Mouse (Mus musculus): ENCODE data around the gene Ccdc78. TPM values are rescaled to one million over a fixed set of nuclear protein-coding genes. Genes with fewer than 3 reads are reported as not detected.

Ccdc78 gene
- polyA plus RNA-seq, 1 experiment from 2014 or later, result 0.09 TPM

DNA sequence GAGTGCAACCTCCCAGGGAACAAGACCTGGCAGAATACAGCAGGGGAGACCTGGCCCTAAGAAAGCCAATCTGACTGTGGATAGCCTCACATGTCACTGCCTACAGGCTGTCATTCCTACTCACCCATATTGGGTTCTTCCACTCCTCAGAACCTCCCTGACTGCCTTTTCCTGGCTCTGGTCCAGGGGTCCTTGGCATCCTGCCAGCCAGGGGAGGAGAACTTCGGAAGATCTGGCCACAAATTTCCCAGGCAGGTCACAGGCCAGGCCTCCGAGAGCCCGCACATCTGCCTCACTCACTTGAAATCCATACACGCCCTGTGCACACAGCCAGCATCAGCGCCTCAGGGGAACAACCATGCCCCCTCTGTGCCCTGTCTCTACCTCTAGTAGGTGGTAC is 34.9 kb upstream of the Ccdc78 start:
- H3K27me3 ChIP-seq (replicated peaks; ENCODE audit: control insufficient read depth, insufficient read depth, low read length), result no peaks in the 10 kb centered on the region
- H3K27ac ChIP-seq (ENCODE audit: low read depth, low read length), result no peak overlapping the region
- no peak overlapping the region for H3K9ac ChIP-seq (ENCODE audit: low read depth, low read length)
- 33% methylated on average over 5 of the region's 5 CpGs for whole genome bisulfite sequencing
- no peak for TF ChIP-seq CTCF (IDR thresholded peaks at IDR 0.05; ENCODE audit: low read depth)
- no peaks in the 10 kb centered on the region for H3K4me1 ChIP-seq (replicated peaks; ENCODE audit: control insufficient read depth, insufficient read depth, low read length)
- H3K4me3 ChIP-seq (ENCODE audit: low read depth, low read length), result no peak overlapping the region
- no peaks in the 10 kb centered on the region for H3K36me3 ChIP-seq (ENCODE audit: control insufficient read depth, insufficient read depth)
- ATAC-seq, result no peak
- H3K9me3 ChIP-seq (ENCODE audit: control insufficient read depth), result no peaks in the 10 kb centered on the region
- no peak overlapping the region for H3K4me2 ChIP-seq (replicated peaks; ENCODE audit: low read depth)

DNA sequence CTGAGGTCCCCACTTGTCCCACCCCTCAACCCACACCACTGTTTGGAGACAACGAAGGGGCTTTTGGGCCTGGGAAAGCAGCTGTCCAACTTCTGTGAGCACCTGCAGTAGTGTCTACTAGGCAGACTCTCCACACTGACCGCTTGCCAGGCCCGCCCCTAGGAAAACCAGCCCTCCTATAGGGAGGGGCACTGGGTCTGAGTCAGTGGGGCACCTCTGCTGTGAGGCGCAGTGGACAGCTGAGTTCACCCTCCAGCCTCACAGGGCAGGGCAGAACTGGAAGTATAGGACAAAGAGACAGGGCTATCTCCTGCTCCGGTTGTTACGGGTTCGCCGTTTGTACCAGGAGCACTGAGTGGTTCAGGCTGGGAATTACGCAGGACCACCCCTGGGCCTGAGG is 32.1 kb upstream of the Ccdc78 start, which contains the start of gene Msln:
Gene Msln (minus strand): TSS at position 138 of the 400 bp plus-strand sequence.
- no peaks in the 10 kb centered on the region for H3K27me3 ChIP-seq (replicated peaks; ENCODE audit: control insufficient read depth, insufficient read depth, low read length)
- no peak within 1 kb of the TSS for H3K27ac ChIP-seq (ENCODE audit: low read depth, low read length)
- no peak within 1 kb of the TSS for H3K9ac ChIP-seq (ENCODE audit: low read depth, low read length)
- no peaks in the 10 kb centered on the region for H3K36me3 ChIP-seq (ENCODE audit: control insufficient read depth, insufficient read depth)
- 68% methylated on average over 9 of the region's 9 CpGs for WGBS
- no peaks in the 10 kb centered on the region for H3K9me3 ChIP-seq (ENCODE audit: control insufficient read depth)
- H3K4me1 ChIP-seq (replicated peaks; ENCODE audit: control insufficient read depth, insufficient read depth, low read length), result no peaks in the 10 kb centered on the region
- H3K4me3 ChIP-seq (ENCODE audit: low read depth, low read length), result no peak within 1 kb of the TSS
- TF ChIP-seq CTCF (IDR thresholded peaks at IDR 0.05; ENCODE audit: low read depth), result no peak
- H3K4me2 ChIP-seq (replicated peaks; ENCODE audit: low read depth), result no peak within 1 kb of the TSS
- ATAC-seq, result no peak

DNA sequence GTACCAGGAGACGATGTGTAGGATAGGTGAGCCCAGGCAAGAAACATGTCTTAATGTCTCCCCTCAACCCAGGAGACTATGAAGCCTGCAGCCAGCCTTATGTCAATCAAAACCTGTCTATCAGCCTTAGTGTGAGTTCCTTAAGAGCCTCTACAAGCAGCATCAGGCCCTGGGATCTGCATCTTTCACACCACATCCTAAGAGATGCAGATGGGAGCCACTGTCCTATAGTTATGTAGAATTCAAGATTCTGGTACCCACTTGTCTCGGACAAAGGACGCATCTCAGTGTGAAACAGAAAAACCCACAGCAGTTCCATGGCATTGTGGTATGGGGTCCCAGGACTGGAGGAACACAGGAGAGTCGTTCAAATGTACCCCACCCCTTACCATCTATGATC is 31.3 kb upstream of the Ccdc78 start:
- H3K4me2 ChIP-seq (replicated peaks; ENCODE audit: low read depth), result no peak overlapping the region
- no peaks in the 10 kb centered on the region for H3K36me3 ChIP-seq (ENCODE audit: control insufficient read depth, insufficient read depth)
- TF ChIP-seq CTCF (IDR thresholded peaks at IDR 0.05; ENCODE audit: low read depth), result no peak
- WGBS, result 80% methylated on average over 4 of the region's 4 CpGs
- H3K9me3 ChIP-seq (ENCODE audit: control insufficient read depth), result no peaks in the 10 kb centered on the region
- no peaks in the 10 kb centered on the region for H3K27me3 ChIP-seq (replicated peaks; ENCODE audit: control insufficient read depth, insufficient read depth, low read length)
- no peak for ATAC-seq
- H3K4me1 ChIP-seq (replicated peaks; ENCODE audit: control insufficient read depth, insufficient read depth, low read length), result no peaks in the 10 kb centered on the region
- no peak overlapping the region for H3K4me3 ChIP-seq (ENCODE audit: low read depth, low read length)
- no peak overlapping the region for H3K9ac ChIP-seq (ENCODE audit: low read depth, low read length)
- H3K27ac ChIP-seq (ENCODE audit: low read depth, low read length), result no peak overlapping the region

DNA sequence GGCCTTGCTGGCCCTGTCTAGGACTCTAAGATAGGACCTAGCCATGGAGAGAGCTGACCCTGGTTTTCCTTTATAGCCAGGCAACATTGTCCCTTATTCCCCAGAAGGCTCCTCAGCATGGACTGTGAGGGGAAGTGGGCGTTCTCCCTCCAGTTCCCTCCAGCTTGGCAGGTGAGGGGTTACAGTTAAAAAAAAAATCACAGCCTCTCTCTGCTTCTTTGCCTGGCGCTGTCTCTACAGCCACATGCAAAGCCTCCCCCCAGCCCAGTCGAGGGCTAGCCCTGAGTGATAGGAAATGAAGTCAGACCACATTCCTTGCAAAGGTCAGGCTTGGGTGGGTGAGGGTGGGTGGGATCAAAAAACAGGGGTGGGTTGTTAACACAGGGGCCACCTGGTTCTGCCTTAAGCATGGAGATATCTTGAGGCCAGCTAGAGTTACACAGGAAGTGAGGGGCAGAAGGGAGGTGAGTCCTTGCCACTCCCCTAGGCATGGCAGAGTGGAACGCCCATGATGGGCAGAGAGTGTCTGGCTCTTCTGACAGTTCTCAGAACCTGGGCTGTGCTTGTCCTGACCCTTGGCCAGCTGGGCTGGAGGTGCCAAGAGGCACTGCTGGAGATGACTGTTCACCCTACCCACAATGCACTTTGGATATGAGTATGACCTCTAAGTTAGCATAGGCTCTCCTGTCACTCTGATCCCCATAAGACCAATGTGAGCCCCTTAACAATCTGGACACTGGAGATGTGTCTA is 30.6 kb upstream of the Ccdc78 start:
- no peak overlapping the region for H3K9ac ChIP-seq (ENCODE audit: low read depth, low read length)
- peak; percentile 42; the same call in 1 of the 2 replicates for ATAC-seq
- 17% methylated on average over 4 of the region's 4 CpGs for WGBS
- H3K9me3 ChIP-seq (ENCODE audit: control insufficient read depth), result no peaks in the 10 kb centered on the region
- H3K4me2 ChIP-seq (replicated peaks; ENCODE audit: low read depth), result no peak overlapping the region
- no peak overlapping the region for H3K4me3 ChIP-seq (ENCODE audit: low read depth, low read length)
- H3K36me3 ChIP-seq (ENCODE audit: control insufficient read depth, insufficient read depth), result no peaks in the 10 kb centered on the region
- no peak overlapping the region for H3K27ac ChIP-seq (ENCODE audit: low read depth, low read length)
- TF ChIP-seq CTCF (IDR thresholded peaks at IDR 0.05; ENCODE audit: low read depth), result no peak
- no peaks in the 10 kb centered on the region for H3K4me1 ChIP-seq (replicated peaks; ENCODE audit: control insufficient read depth, insufficient read depth, low read length)
- no peaks in the 10 kb centered on the region for H3K27me3 ChIP-seq (replicated peaks; ENCODE audit: control insufficient read depth, insufficient read depth, low read length)

DNA sequence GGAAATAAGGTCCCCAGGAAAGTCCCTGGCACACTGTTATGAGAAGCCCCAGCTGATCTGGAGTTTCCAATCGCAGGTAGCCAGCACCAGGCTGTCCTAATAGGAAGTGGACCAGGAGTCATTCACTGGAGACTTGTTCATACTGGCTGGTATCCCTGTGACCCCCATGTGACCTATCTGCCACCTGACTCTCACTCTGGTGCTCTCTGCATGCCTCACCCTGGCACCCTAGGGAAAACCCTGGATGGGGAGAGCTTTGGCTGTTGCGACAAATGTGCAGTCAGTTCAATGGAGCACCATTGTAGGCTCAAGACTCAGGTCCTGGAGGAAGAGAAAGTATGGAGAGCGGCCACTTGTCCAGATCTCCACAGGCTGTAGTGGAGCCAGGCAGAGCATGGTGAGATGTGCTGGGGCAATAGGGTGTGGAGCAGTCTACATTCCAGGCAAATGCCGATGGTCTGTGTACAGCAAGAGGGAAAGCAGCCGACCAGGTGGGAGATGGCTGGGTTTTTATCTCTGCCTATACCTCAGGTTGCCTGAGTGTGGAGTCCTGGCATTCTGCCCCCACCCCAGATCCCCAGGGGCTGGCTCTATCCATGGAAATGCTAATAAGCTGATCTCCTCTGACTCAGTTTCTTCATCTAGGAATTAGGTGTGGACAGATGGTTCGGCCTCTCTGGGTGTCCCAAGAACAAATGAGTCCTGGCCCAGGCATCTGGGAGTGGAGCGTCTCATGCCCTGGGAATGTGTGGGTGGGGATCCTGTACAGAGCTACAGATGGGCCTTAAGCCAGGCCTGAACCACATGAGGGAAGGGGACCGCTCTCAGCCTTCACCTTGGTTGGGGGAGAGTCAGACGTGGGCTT is 29.8 kb upstream of the Ccdc78 start:
- H3K27me3 ChIP-seq (replicated peaks; ENCODE audit: control insufficient read depth, insufficient read depth, low read length), result no peaks in the 10 kb centered on the region
- WGBS, result 59% methylated on average over 9 of the region's 9 CpGs
- no peaks in the 10 kb centered on the region for H3K9me3 ChIP-seq (ENCODE audit: control insufficient read depth)
- H3K4me3 ChIP-seq (ENCODE audit: low read depth, low read length), result no peak overlapping the region
- H3K4me1 ChIP-seq (replicated peaks; ENCODE audit: control insufficient read depth, insufficient read depth, low read length), result no peaks in the 10 kb centered on the region
- ATAC-seq, result peak; percentile 46
- TF ChIP-seq CTCF (IDR thresholded peaks at IDR 0.05; ENCODE audit: low read depth), result no peak
- no peak overlapping the region for H3K27ac ChIP-seq (ENCODE audit: low read depth, low read length)
- H3K4me2 ChIP-seq (replicated peaks; ENCODE audit: low read depth), result no peak overlapping the region
- H3K36me3 ChIP-seq (ENCODE audit: control insufficient read depth, insufficient read depth), result no peaks in the 10 kb centered on the region
- no peak overlapping the region for H3K9ac ChIP-seq (ENCODE audit: low read depth, low read length)

GRCm38 (mm10) chr17:25757691-25758090 is 28.7 kb upstream of the Ccdc78 start:
- H3K4me2 ChIP-seq (replicated peaks; ENCODE audit: low read depth), result no peak overlapping the region
- no peak overlapping the region for H3K4me3 ChIP-seq (ENCODE audit: low read depth, low read length)
- no peaks in the 10 kb centered on the region for H3K4me1 ChIP-seq (replicated peaks; ENCODE audit: control insufficient read depth, insufficient read depth, low read length)
- no peaks in the 10 kb centered on the region for H3K9me3 ChIP-seq (ENCODE audit: control insufficient read depth)
- no peak overlapping the region for H3K27ac ChIP-seq (ENCODE audit: low read depth, low read length)
- WGBS, result 57% methylated on average over 3 of the region's 3 CpGs
- H3K27me3 ChIP-seq (replicated peaks; ENCODE audit: control insufficient read depth, insufficient read depth, low read length), result no peaks in the 10 kb centered on the region
- ATAC-seq, result no peak
- TF ChIP-seq CTCF (IDR thresholded peaks at IDR 0.05; ENCODE audit: low read depth), result no peak
- no peak overlapping the region for H3K9ac ChIP-seq (ENCODE audit: low read depth, low read length)
- H3K36me3 ChIP-seq (ENCODE audit: control insufficient read depth, insufficient read depth), result no peaks in the 10 kb centered on the region

Measured in intestine, postnatal 0 days (tissue).